Mouse (Mus musculus) heart, embryonic 13.5 days (tissue): ENCODE measurements at regions not wholly inside any gene's neighbourhood (a gene's known extent, or its start where the extent isn't known, plus 50 kb on each side); places are given as distances from the start of the nearest gene placed in this dataset.

ENCODE experiments used
- ATAC-seq: fragments of 200-750 bp; cut with Nextera tagmentation; 2 replicates; pipeline ENCODE4 v1.8.0; 2017; ENCODE audit warnings: moderate TSS enrichment; ENCODE audit not compliant: insufficient number of reproducible peaks, low FRiP score, low TSS enrichment; ENCODE audit errors: extremely low read depth
- H3K27ac ChIP-seq: fragments of 300-500 bp; sonication (generic); replicated peaks from 2 replicates; pipeline ENCODE4 v1.5.1; 2015; ENCODE audit warnings: moderate library complexity, mild to moderate bottlenecking, inconsistent platforms
- H3K27me3 ChIP-seq: fragments of 300-500 bp; sonication (generic); replicated peaks from 2 replicates; pipeline ENCODE4 v1.6.1; 2015; ENCODE audit warnings: mild to moderate bottlenecking, inconsistent platforms
- H3K36me3 ChIP-seq: fragments of 300-500 bp; sonication (generic); 2 replicates; pipeline ENCODE4 v1.6.1; 2015; ENCODE audit warnings: mild to moderate bottlenecking, inconsistent platforms
- H3K4me1 ChIP-seq: fragments of 300-500 bp; sonication (generic); 2 replicates; pipeline ENCODE4 v1.6.1; 2015; ENCODE audit warnings: inconsistent platforms
- H3K4me2 ChIP-seq: fragments of 300-500 bp; sonication (generic); 2 replicates; pipeline ENCODE4 v1.6.1; 2015; ENCODE audit warnings: inconsistent platforms, mild to moderate bottlenecking, moderate library complexity
- H3K4me3 ChIP-seq: fragments of 300-500 bp; sonication (generic); 2 replicates; pipeline ENCODE4 v1.5.1; 2015; ENCODE audit warnings: moderate library complexity, mild to moderate bottlenecking, inconsistent platforms
- H3K9ac ChIP-seq: fragments of 300-500 bp; sonication (generic); 2 replicates; pipeline ENCODE4 v1.6.1; 2015; ENCODE audit warnings: inconsistent platforms, mild to moderate bottlenecking, moderate library complexity
- H3K9me3 ChIP-seq: fragments of 300-500 bp; sonication (generic); 2 replicates; pipeline ENCODE4 v1.6.1; 2016; ENCODE audit warnings: inconsistent platforms
- whole genome bisulfite sequencing: fragments of 180-500 bp; shearing (Covaris S2); methylation state at CpG from one replicate; pipeline ENCODE4 v1.1.7; 2015; ENCODE audit warnings: mixed read lengths; 5-methylcytosine and 5-hydroxymethylcytosine counted together

GRCm38 (mm10) chr17:4311785-4312379, 615.8 kb upstream of the Nox3 start:
- Histone ChIP-seq H3K9me3 (no peaks in the 10 kb centered on the region), H3K4me2 (no peak overlapping the region), H3K27me3 (no peaks in the 10 kb centered on the region), H3K9ac (no peak overlapping the region), H3K36me3 (no peaks in the 10 kb centered on the region), H3K4me1 (peaks cover 3% of the 10 kb centered on the region; the same call in 1 of the 2 replicates), H3K27ac (no peak overlapping the region), H3K4me3 (no peak overlapping the region)
- 38% methylated on average over 4 of the region's 4 CpGs for WGBS
- ATAC-seq: no peak

GRCm38 (mm10) chr17:4319141-4319540, 623.1 kb upstream of the Nox3 start:
- Histone ChIP-seq H3K27me3 (no peaks in the 10 kb centered on the region), H3K9me3 (no peaks in the 10 kb centered on the region), H3K4me1 (peaks cover 16% of the 10 kb centered on the region), H3K4me3 (no peak overlapping the region), H3K9ac (no peak overlapping the region), H3K4me2 (no peak overlapping the region), H3K36me3 (no peaks in the 10 kb centered on the region), H3K27ac (peak overlapping the region; percentile 62)
- WGBS: 43% methylated on average over 4 of the region's 4 CpGs
- no peak for ATAC-seq

- ATAC-seq: no peak
- Histone ChIP-seq H3K27me3 (no peaks in the 10 kb centered on the region), H3K4me1 (no peaks in the 10 kb centered on the region), H3K27ac (no peak overlapping the region), H3K4me2 (no peak overlapping the region), H3K9ac (no peak overlapping the region), H3K9me3 (no peaks in the 10 kb centered on the region), H3K36me3 (no peaks in the 10 kb centered on the region), H3K4me3 (no peak overlapping the region)
- 62% methylated on average over 1 of the region's 1 CpGs for WGBS
Measured at GRCm38 (mm10) chr17:4328810-4329209, 632.7 kb upstream of the Nox3 start.

- H3K9ac ChIP-seq: no peak overlapping the region
- no peak overlapping the region for H3K4me3 ChIP-seq
- no peaks in the 10 kb centered on the region for H3K9me3 ChIP-seq
- H3K27ac ChIP-seq: no peak overlapping the region
- H3K4me1 ChIP-seq: no peaks in the 10 kb centered on the region
- no peak overlapping the region for H3K4me2 ChIP-seq
- no peaks in the 10 kb centered on the region for H3K36me3 ChIP-seq
- H3K27me3 ChIP-seq: no peaks in the 10 kb centered on the region
- WGBS: 64% methylated on average over 9 of the region's 9 CpGs
- ATAC-seq: no peak
Measured at GRCm38 (mm10) chr17:4331650-4332049, 635.6 kb upstream of the Nox3 start.

- Histone ChIP-seq H3K9ac (no peak overlapping the region), H3K27ac (no peak overlapping the region), H3K4me2 (no peak overlapping the region), H3K4me1 (no peaks in the 10 kb centered on the region), H3K4me3 (no peak overlapping the region), H3K36me3 (no peaks in the 10 kb centered on the region), H3K9me3 (no peaks in the 10 kb centered on the region), H3K27me3 (no peaks in the 10 kb centered on the region)
- 87% methylated on average over 4 of the region's 4 CpGs for WGBS
- no peak for ATAC-seq
Measured at GRCm38 (mm10) chr17:4333091-4333490, 637.0 kb upstream of the Nox3 start.

GRCm38 (mm10) chr17:4353018-4353417, 641.1 kb upstream of the Arid1b start:
- WGBS: 44% methylated on average over 1 of the region's 1 CpGs
- no peaks in the 10 kb centered on the region for H3K36me3 ChIP-seq
- H3K4me2 ChIP-seq: no peak overlapping the region
- H3K27me3 ChIP-seq: no peaks in the 10 kb centered on the region
- no peak for ATAC-seq
- no peak overlapping the region for H3K27ac ChIP-seq
- H3K9ac ChIP-seq: no peak overlapping the region
- no peaks in the 10 kb centered on the region for H3K4me1 ChIP-seq
- H3K4me3 ChIP-seq: no peak overlapping the region
- H3K9me3 ChIP-seq: no peaks in the 10 kb centered on the region

- Histone ChIP-seq H3K9ac (no peak overlapping the region), H3K36me3 (no peaks in the 10 kb centered on the region), H3K27me3 (no peaks in the 10 kb centered on the region), H3K27ac (no peak overlapping the region), H3K4me2 (no peak overlapping the region), H3K9me3 (no peaks in the 10 kb centered on the region), H3K4me1 (no peaks in the 10 kb centered on the region), H3K4me3 (no peak overlapping the region)
- ATAC-seq: no peak
- 80% methylated on average over 5 of the region's 5 CpGs for WGBS
Measured at GRCm38 (mm10) chr17:4355506-4356218, 638.5 kb upstream of the Arid1b start.

- no peak overlapping the region for H3K4me3 ChIP-seq
- no peak overlapping the region for H3K4me2 ChIP-seq
- WGBS: 67% methylated on average over 4 of the region's 4 CpGs
- no peak for ATAC-seq
- H3K9ac ChIP-seq: no peak overlapping the region
- H3K27ac ChIP-seq: no peak overlapping the region
- H3K36me3 ChIP-seq: no peaks in the 10 kb centered on the region
- no peaks in the 10 kb centered on the region for H3K27me3 ChIP-seq
- no peaks in the 10 kb centered on the region for H3K4me1 ChIP-seq
- no peaks in the 10 kb centered on the region for H3K9me3 ChIP-seq
Measured at GRCm38 (mm10) chr17:4360413-4361320, 633.5 kb upstream of the Arid1b start.

GRCm38 (mm10) chr17:4365811-4366210, 628.3 kb upstream of the Arid1b start:
- H3K36me3 ChIP-seq: no peaks in the 10 kb centered on the region
- no peaks in the 10 kb centered on the region for H3K27me3 ChIP-seq
- no peak overlapping the region for H3K9ac ChIP-seq
- H3K4me3 ChIP-seq: no peak overlapping the region
- ATAC-seq: no peak
- no peak overlapping the region for H3K27ac ChIP-seq
- no peaks in the 10 kb centered on the region for H3K4me1 ChIP-seq
- no peaks in the 10 kb centered on the region for H3K9me3 ChIP-seq
- H3K4me2 ChIP-seq: no peak overlapping the region

- no peaks in the 10 kb centered on the region for H3K4me1 ChIP-seq
- no peaks in the 10 kb centered on the region for H3K9me3 ChIP-seq
- ATAC-seq: no peak
- 93% methylated on average over 1 of the region's 1 CpGs for WGBS
- no peak overlapping the region for H3K9ac ChIP-seq
- H3K4me2 ChIP-seq: no peak overlapping the region
- no peaks in the 10 kb centered on the region for H3K36me3 ChIP-seq
- H3K27ac ChIP-seq: no peak overlapping the region
- H3K4me3 ChIP-seq: no peak overlapping the region
- no peaks in the 10 kb centered on the region for H3K27me3 ChIP-seq
Measured at GRCm38 (mm10) chr17:4380449-4380848, 613.7 kb upstream of the Arid1b start.

GRCm38 (mm10) chr17:4380873-4381272, 613.3 kb upstream of the Arid1b start:
- Histone ChIP-seq H3K27me3 (no peaks in the 10 kb centered on the region), H3K4me1 (no peaks in the 10 kb centered on the region), H3K4me3 (no peak overlapping the region), H3K9ac (no peak overlapping the region), H3K4me2 (no peak overlapping the region), H3K9me3 (no peaks in the 10 kb centered on the region), H3K36me3 (no peaks in the 10 kb centered on the region), H3K27ac (no peak overlapping the region)
- ATAC-seq: no peak
